Mouse (Mus musculus): Measurements from ENCODE around the gene Atxn7l2. TPM values are rescaled to one million over a fixed set of nuclear protein-coding genes. Genes with fewer than 3 reads are reported as not detected.

Atxn7l2 gene
- total RNA-seq, 1 experiment = 9.5 TPM

DNA sequence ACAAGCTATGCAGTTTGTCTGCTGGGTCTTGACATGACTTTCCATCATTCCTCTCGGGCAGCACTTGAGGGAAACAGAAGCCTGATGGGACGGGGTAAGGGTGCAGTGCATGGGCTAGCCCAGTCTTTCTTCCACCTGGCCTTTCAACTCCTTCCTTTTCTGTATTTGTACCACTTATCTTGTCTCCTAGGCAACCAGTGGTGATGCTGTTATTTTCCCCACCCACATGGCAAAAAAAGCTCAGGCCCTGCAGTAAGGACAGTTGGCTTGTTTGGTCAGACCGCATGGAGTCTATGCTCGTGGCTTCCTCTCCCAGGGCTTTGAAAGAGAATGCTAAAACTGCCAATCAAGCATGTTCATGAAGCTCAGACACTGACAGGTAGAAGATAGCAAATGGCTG is 17.0 kb downstream of the Atxn7l2 start:
- peaks cover 2 to 15% of the 10 kb centered on the region in 2 experiments; a peak in 2 of 4 replicates for H3K4me1 ChIP-seq (ENCODE audit: control insufficient read depth in 2 of 2, insufficient read depth in 2 of 2, low read length in 2 of 2, poor library complexity in 1 of 2)
- DNase-seq (ENCODE audit: low read depth, low spot score) = no peak
- in situ Hi-C loops (cut with MboI; ENCODE audit: low sequenced_read_pairs in 2 of 2, unreplicated experiment in 2 of 2) = no loop called here

DNA sequence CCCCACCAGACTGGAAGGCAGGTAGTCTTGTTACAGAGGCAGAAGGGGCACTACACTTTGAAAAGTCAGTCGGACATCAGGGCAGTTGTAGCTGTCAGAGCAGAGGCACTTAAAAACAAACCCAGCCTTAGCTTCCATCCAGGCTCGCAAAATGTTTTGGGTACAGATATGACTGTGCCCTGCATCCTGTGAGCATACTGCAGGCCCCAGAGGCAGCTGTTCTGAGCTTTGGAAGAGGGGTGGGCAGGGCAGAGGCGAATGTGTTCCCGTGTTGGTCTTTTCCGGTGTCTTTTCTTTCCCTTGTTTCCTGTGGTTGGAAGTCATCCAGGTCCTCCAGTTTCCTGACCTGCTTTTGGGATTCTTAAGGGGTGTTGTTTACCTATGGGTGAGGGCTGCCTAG is 20.8 kb downstream of the Atxn7l2 start:
- H3K9ac ChIP-seq (ENCODE audit: insufficient read depth, low read depth, low read length, poor library complexity, severe bottlenecking) = no peak overlapping the region
- H3K4me3 ChIP-seq (ENCODE audit: insufficient read depth in 1 of 2, low read depth in 1 of 2, low read length in 2 of 2, poor library complexity in 1 of 2, severe bottlenecking in 1 of 2) = no peak overlapping the region
- no peak for DNase-seq (ENCODE audit: low read depth, low spot score)
- H3K4me1 ChIP-seq (ENCODE audit: control insufficient read depth in 2 of 2, insufficient read depth in 2 of 2, low read length in 2 of 2, poor library complexity in 1 of 2) = peaks cover 3 to 24% of the 10 kb centered on the region in 2 experiments; a peak in 2 of 4 replicates
- no peak overlapping the region for H3K27ac ChIP-seq (ENCODE audit: insufficient read depth, low read depth, low read length, poor library complexity, severe bottlenecking)
- in situ Hi-C loops (cut with MboI; ENCODE audit: low sequenced_read_pairs in 2 of 2, unreplicated experiment in 2 of 2) = no loop called here
- H3K9me3 ChIP-seq (ENCODE audit: control insufficient read depth, insufficient read depth, low read depth, low read length) = no peaks in the 10 kb centered on the region
- TF ChIP-seq CHD2 (IDR thresholded peaks at IDR 0.05; ENCODE audit: low read depth, low read length) (no peak), ZC3H11A (IDR thresholded peaks at IDR 0.05; ENCODE audit: borderline replicate concordance, low read depth, low read length) (no peak), MAFK (IDR thresholded peaks at IDR 0.05; ENCODE audit: insufficient read depth, low read depth, low read length) (no peak), ZNF384 (IDR thresholded peaks at IDR 0.05; ENCODE audit: low read depth, low read length) (no peak), HCFC1 (IDR thresholded peaks at IDR 0.05; ENCODE audit: borderline replicate concordance, insufficient read depth, low read length) (no peak)
- no peaks in the 10 kb centered on the region; the same call in 1 of the 2 replicates for H3K36me3 ChIP-seq (ENCODE audit: control insufficient read depth, insufficient read depth, low read length, poor library complexity, severe bottlenecking)

More for the DNA sequence above, 17.0 kb downstream of the Atxn7l2 start:
- Histone ChIP-seq H3K36me3 (ENCODE audit: control insufficient read depth, insufficient read depth, low read length, poor library complexity, severe bottlenecking) (no peaks in the 10 kb centered on the region), H3K27ac (ENCODE audit: insufficient read depth, low read depth, low read length, poor library complexity, severe bottlenecking) (no peak overlapping the region), H3K9ac (ENCODE audit: insufficient read depth, low read depth, low read length, poor library complexity, severe bottlenecking) (no peak overlapping the region), H3K9me3 (ENCODE audit: control insufficient read depth, insufficient read depth, low read depth, low read length) (no peaks in the 10 kb centered on the region), H3K4me3 (ENCODE audit: insufficient read depth in 1 of 2, low read depth in 1 of 2, low read length in 2 of 2, poor library complexity in 1 of 2, severe bottlenecking in 1 of 2) (no peak overlapping the region)
- TF ChIP-seq ZC3H11A (IDR thresholded peaks at IDR 0.05; ENCODE audit: borderline replicate concordance, low read depth, low read length) (no peak), ZNF384 (IDR thresholded peaks at IDR 0.05; ENCODE audit: low read depth, low read length) (no peak), CHD2 (IDR thresholded peaks at IDR 0.05; ENCODE audit: low read depth, low read length) (no peak), MAFK (IDR thresholded peaks at IDR 0.05; ENCODE audit: insufficient read depth, low read depth, low read length) (no peak), HCFC1 (IDR thresholded peaks at IDR 0.05; ENCODE audit: borderline replicate concordance, insufficient read depth, low read length) (no peak)

DNA sequence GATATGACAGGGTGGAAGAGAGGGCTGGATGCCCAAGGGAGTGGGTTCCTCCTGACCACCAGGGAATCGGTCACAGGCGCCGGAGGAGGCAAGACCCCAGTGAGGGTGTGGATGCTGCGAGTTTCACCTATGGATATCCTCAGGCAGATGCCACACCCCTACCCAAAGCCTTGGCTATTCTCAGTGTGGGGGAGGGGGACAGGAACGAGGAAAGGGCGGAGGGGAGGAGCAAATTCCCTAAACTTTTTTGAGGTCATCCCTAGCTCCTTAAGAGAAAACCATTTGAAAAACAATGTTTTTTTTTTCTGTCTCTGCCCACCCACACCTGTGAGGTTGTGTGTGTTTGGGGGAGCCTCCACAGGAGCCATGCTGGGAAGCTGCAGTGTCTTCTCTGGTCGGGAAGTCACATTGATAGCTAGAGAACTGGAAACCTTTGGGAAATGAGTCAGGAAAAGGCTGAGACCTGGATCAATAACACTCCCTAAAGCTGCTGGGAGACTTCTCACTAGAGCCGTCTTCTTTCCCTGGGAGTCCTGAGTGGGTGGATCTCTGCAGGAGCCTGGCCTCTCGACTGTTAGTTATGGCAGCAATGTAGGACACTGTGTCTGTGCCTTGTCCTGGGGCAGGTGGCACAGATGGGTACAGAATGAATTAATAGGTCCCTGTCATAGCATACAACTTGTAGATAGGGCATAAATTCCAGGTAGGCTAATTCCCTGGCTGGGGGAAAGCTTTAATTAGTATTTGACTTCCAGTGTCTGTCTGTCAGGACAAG is 21.8 kb downstream of the Atxn7l2 start:
- DNase-seq (ENCODE audit: low read depth, low spot score) = no peak
- no peaks in the 10 kb centered on the region; the same call in 1 of the 2 replicates for H3K36me3 ChIP-seq (ENCODE audit: control insufficient read depth, insufficient read depth, low read length, poor library complexity, severe bottlenecking)
- TF ChIP-seq CHD2 (IDR thresholded peaks at IDR 0.05; ENCODE audit: low read depth, low read length) (no peak), MAFK (IDR thresholded peaks at IDR 0.05; ENCODE audit: insufficient read depth, low read depth, low read length) (no peak), ZC3H11A (IDR thresholded peaks at IDR 0.05; ENCODE audit: borderline replicate concordance, low read depth, low read length) (no peak), ZNF384 (IDR thresholded peaks at IDR 0.05; ENCODE audit: low read depth, low read length) (no peak), HCFC1 (IDR thresholded peaks at IDR 0.05; ENCODE audit: borderline replicate concordance, insufficient read depth, low read length) (no peak)
- in situ Hi-C loops (cut with MboI; ENCODE audit: low sequenced_read_pairs in 2 of 2, unreplicated experiment in 2 of 2) = no loop called here
- no peak overlapping the region for H3K27ac ChIP-seq (ENCODE audit: insufficient read depth, low read depth, low read length, poor library complexity, severe bottlenecking)
- H3K4me1 ChIP-seq (ENCODE audit: control insufficient read depth in 2 of 2, insufficient read depth in 2 of 2, low read length in 2 of 2, poor library complexity in 1 of 2) = peaks cover 3 to 23% of the 10 kb centered on the region in 2 experiments; a peak in 2 of 4 replicates
- H3K9ac ChIP-seq (ENCODE audit: insufficient read depth, low read depth, low read length, poor library complexity, severe bottlenecking) = no peak overlapping the region; the same call in 1 of the 2 replicates
- H3K9me3 ChIP-seq (ENCODE audit: control insufficient read depth, insufficient read depth, low read depth, low read length) = no peaks in the 10 kb centered on the region
- H3K4me3 ChIP-seq (ENCODE audit: insufficient read depth in 1 of 2, low read depth in 1 of 2, low read length in 2 of 2, poor library complexity in 1 of 2, severe bottlenecking in 1 of 2) = peak overlapping the region; percentile 11 to 34; a peak in 2 of 4 replicates

DNA sequence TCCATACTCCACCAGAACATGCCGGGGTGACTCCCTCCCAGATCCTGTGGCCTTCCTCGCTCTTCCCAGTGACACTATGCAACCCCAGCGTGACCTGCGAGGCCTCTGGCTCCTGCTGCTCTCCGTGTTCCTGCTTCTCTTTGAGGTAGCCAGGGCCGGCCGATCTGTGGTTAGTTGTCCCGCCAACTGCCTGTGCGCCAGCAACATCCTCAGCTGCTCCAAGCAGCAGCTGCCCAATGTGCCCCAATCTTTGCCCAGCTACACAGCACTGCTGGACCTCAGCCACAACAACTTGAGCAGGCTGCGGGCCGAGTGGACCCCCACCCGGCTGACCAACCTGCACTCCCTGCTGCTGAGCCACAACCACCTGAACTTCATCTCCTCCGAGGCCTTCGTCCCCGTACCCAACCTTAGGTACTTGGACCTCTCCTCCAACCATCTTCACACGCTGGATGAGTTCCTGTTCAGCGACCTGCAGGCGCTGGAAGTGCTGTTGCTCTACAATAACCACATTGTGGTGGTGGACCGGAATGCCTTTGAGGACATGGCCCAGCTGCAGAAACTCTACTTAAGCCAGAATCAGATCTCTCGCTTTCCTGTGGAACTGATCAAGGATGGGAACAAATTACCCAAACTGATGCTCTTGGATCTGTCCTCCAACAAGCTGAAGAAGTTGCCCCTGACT is 23.5 kb downstream of the Atxn7l2 start:
- H3K27ac ChIP-seq (ENCODE audit: insufficient read depth, low read depth, low read length, poor library complexity, severe bottlenecking) = no peak overlapping the region
- no peak for DNase-seq (ENCODE audit: low read depth, low spot score)
- no peak for TF ChIP-seq HCFC1 (IDR thresholded peaks at IDR 0.05; ENCODE audit: borderline replicate concordance, insufficient read depth, low read length)
- H3K4me1 ChIP-seq (ENCODE audit: control insufficient read depth in 2 of 2, insufficient read depth in 2 of 2, low read length in 2 of 2, poor library complexity in 1 of 2) = peaks cover 3 to 23% of the 10 kb centered on the region in 2 experiments; a peak in 2 of 4 replicates
- in situ Hi-C loops (cut with MboI; ENCODE audit: low sequenced_read_pairs in 2 of 2, unreplicated experiment in 2 of 2) = no loop called here
- H3K36me3 ChIP-seq (ENCODE audit: control insufficient read depth, insufficient read depth, low read length, poor library complexity, severe bottlenecking) = no peaks in the 10 kb centered on the region; the same call in 1 of the 2 replicates
- H3K9me3 ChIP-seq (ENCODE audit: control insufficient read depth, insufficient read depth, low read depth, low read length) = no peaks in the 10 kb centered on the region
- peak overlapping the region; percentile 88 to 96; a peak in 2 of 4 replicates for H3K4me3 ChIP-seq (ENCODE audit: insufficient read depth in 1 of 2, low read depth in 1 of 2, low read length in 2 of 2, poor library complexity in 1 of 2, severe bottlenecking in 1 of 2)
- no peak overlapping the region for H3K9ac ChIP-seq (ENCODE audit: insufficient read depth, low read depth, low read length, poor library complexity, severe bottlenecking)

Data from ES-E14 (cell line).